Mouse (Mus musculus): ENCODE measurements around the gene Trim45. TPM values are rescaled to one million over a fixed set of nuclear protein-coding genes. Genes with fewer than 3 reads are reported as not detected.

Gene Trim45
- total RNA-seq, 2 experiments from 2014 or later: 11.3 to 11.7 TPM

GRCm38 (mm10) chr3:100925176-100925575 is 3.2 kb downstream of the Trim45 start:
- DNase-seq (ENCODE audit: low spot score in 2 of 2): no peak

GRCm38 (mm10) chr3:100931332-100932076 is 9.5 kb downstream of the Trim45 start:
- no peak for DNase-seq (ENCODE audit: low spot score in 2 of 2)

DNA sequence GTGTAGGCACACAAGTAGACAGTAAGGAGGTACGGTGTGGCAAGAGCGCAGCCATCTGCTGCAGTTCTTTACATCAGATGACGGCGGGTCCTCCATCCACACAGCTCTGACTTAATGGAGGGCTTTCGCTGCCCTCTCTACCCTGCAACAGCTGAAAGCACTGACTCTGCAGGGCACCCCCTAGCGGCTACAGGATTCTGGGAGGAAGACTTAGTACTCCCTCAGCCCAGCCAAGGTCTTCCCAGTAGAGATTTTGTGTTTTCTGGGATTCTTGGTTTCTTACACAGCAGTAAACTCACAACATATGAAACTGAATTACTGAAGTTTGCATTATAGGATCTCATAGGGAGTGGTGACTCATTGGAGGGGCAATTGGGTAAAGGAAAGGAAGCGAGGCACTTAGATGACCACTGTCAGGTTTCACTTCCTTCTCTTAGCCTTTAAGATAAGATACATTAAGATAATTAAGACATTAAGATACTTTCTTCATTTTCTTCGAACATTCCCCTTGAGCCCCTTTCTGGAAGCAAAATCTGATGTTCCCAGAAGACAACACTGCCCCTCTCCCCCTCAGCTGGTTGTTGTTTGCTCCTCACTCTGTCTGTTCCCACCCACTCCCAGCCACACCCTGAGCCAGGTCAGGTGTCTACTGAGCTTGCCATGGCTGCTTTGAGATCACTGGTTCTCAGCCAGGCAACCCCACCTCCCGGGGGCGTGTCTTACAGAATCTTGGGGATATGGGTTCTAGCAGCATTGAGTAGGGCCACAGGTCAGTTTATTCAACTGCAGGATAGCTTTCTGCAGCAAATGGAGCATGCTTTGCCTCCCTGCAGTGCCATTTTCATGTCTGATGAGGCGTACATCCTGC is 10.3 kb downstream of the Trim45 start:
- peak in 1 of 2 experiments; percentile 12 for DNase-seq (ENCODE audit: low spot score in 2 of 2)

DNA sequence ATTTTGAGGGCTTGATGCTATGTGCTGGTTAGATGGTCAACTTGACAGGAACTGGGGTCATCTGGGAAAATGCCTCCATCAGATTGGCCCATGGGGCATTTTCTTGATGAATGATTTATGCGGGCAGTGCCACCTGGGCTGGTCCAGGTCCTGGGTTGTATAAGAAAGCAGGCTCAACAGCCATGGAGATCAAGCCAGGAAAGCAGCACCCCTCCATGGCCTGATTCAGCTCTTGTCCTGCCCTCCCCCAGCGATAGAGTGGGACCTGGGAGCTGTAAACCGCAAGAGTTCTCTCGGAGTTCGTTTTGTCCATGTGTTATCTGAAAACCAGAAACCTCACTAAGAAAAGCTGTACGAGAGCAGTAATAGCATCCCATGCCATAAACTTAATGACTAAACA is 13.5 kb downstream of the Trim45 start:
- DNase-seq (ENCODE audit: low spot score in 2 of 2): no peak

DNA sequence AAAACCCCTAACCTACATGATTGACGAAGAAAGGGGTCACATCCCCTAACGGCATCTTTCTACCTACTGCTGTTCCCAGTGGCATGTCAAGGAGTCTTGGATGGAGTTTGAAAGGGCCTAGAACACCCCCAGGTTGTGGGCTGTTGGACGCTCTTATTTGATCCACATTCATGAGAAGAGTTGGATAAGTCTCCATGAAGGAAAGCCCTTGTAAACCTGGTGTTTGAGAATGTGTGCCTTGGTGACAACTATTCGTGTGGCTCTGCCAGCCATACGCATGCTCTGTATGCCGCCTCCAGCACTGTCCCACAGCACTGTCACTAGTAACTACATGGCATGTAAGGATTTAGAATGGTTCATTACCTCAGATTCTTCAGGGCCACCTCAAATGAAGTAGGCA is 14.2 kb downstream of the Trim45 start:
- DNase-seq (ENCODE audit: low spot score in 2 of 2): no peak

- no peak for DNase-seq (ENCODE audit: low spot score in 2 of 2)
Observed at GRCm38 (mm10) chr3:100938211-100938610, 16.2 kb downstream of the Trim45 start.

DNA sequence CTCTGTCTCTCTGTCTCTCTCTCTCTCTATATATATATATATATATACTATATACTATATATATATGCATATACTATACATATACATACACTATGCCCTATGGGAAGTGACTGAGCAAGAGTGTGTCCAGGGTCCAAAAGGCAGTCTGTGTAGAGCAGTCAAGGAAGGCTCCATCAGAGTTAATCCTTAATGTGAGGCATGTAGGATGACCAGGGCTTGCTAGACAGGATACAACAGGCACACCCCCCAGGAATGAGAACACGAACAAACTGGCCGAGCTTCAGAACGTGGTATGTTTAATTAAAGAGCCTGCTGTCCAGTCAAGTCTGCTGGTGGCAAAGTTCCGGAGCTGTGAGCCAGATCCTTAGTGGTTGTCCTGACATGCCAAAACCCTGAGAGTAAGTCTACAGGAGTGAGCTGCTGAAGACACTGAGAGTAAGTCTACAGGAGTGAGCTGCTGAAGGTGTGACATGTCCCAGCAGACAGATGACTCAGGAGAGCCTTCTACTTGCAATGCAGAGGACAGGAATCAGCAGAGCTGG is 18.6 kb downstream of the Trim45 start:
- DNase-seq (ENCODE audit: low spot score in 2 of 2): no peak

- no peak for DNase-seq (ENCODE audit: low spot score in 2 of 2)
Observed at GRCm38 (mm10) chr3:100947286-100947685, 25.3 kb downstream of the Trim45 start.

DNA sequence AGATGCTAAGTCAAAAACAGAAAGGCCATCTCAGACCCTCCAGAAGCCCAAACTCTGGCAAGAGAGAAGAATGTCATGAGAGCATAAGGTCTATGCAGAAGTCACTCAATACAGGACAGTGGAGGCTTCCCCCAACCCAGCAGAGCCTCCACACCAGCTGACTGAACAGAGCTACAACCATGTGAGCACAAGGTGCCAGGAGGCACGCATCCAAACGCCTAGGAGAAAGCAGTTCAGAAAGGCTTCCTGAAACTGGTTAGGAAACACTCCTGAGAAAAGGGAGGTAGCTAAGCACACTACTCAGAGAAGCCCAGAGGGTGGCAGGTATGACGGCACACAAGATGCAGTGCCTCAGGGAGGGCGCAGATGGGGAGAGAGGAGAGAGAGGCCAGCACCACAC is 29.5 kb downstream of the Trim45 start:
- no peak for DNase-seq (ENCODE audit: low spot score in 2 of 2)

DNA sequence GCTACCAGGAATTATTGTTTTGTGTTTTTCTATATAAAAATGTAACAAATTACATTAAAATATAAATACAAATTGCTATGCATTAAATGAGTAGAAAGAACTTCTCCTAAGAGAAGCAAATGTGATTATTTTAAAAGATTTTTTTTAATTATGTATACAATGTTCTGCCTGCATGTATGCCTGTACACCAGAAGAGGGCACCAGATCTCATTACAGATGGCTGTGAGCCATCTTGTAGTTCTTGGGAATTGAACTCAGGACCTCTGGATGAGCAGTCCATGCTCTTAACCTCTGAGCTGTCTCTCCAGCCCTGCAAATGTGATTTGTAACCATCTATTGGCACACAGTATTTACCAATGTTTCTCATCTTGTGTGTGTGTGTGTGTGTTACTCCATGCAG is 32.6 kb downstream of the Trim45 start:
- no peak for DNase-seq (ENCODE audit: low spot score in 2 of 2)

DNA sequence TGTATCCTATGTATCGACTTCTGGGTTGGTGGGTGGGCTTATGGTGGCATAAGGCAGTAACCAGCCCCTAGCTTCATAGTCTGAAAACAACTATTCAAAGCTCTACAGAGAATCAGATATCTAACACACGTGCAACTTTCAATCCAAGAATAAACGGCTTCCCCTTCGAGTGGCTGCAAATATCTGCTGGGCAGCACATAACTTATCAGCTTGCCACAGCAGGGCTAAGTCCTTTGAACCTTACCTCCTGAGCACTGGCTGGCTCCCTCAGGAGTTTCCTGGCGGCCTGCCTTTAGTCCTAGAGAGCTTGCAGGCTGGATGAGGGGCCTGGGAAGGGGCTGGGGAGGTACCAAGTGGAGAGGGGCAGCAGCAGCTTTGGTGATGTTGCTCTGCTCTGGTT is 39.0 kb downstream of the Trim45 start:
- no peak for DNase-seq (ENCODE audit: low spot score in 2 of 2)

GRCm38 (mm10) chr3:100961501-100961900 is 39.5 kb downstream of the Trim45 start:
- no peak for DNase-seq (ENCODE audit: low spot score in 2 of 2)

DNA sequence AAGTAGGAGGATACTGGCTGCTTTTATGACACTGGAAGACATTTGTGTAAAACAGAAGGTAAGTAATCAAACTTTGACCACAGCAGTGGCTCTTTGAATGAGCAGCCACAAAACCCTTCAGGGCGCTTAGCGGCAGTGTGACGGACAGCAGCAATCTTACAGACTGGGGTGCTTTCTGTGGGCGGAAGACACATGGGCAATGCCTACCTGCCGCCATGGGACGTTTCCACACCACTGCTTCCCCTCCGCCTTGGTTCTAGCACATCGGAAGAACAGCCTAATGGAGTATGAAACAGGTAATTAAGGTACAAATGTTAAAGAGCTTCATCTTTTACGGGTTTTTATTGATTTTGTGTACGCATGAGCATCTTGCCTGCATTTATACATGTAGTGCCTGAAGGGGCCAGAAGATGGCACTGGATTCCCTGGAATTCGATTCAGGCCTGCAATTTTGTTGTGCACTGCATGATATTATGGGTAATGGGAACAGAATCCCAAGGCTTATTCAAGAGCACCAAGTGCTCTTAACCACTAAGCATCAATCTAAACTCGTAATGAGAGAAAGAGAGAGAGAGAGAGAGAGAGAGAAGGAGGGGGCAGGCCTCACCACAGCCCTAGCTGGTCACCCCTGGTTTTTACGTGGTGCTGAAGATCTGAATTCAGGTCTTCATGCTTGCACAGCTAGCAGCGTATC is 42.0 kb downstream of the Trim45 start:
- peak; percentile 60 to 74 for DNase-seq (ENCODE audit: low spot score in 2 of 2)

GRCm38 (mm10) chr3:100969176-100969917 is 47.3 kb downstream of the Trim45 start, which contains the start of gene Ttf2:
Gene Ttf2 (minus strand): TSS chr3:100969663.
- peak; percentile 88 to 91 for DNase-seq (ENCODE audit: low spot score in 2 of 2)

DNA sequence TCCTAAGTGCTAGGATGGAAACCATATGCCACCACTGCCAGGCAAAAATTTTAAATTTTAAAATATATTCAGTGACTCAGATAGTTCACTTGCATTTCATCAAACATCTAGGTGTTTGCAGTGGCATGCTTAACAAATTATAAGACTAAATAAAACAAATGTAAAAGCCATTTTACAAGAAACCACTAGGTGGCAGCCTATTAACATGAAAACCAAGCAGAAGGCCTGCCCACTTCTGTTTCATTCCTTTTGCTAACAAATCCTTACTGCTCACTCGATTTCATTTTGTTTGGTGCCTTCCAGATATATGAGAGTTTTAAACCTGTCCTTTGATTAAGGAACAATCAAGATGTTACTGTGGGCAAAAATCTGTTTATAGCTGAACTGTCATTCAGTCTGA is 51.9 kb downstream of the Trim45 start:
- DNase-seq (ENCODE audit: low spot score in 2 of 2): no peak

DNA sequence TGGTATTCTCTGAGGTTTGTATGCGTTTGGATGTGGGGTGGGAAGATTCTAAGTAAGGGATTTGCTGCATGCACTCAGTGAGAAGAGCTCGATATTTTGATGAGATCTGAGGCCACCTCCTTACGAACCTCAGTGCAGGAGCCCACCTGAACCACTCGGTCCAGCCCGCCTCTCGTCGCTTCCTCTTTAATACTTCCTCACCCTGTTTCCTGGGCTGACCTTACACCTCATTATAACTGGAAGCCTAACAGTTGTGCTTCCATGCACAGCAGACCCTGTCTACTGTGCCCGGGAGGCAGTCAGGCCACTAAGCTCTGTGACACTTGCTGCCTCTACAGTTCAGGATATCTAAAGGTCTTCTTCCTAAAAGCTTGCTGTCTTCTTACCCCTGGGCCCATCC is 57.3 kb downstream of the Trim45 start:
- DNase-seq (ENCODE audit: low spot score in 2 of 2): no peak

Other genes with a start within 250 kb of the Trim45 start
- gene Man1a2, start 236.7 kb upstream of the Trim45 start, total RNA-seq (2021): 100 to 1,000 TPM; 164 to 166 TPM
- gene Vtcn1, start 96.7 kb upstream of the Trim45 start, total RNA-seq (2021): under 1 TPM; 0.28 to 0.35 TPM
- gene Ttf2, start 47.5 kb downstream of the Trim45 start, total RNA-seq (2021): 1 to 10 TPM; 1.3 to 1.5 TPM
- gene Cd101, start 107.4 kb downstream of the Trim45 start, total RNA-seq (2021): under 1 TPM; 0.23 to 0.49 TPM
- 10 to 100 TPM; 33.3 to 37.5 TPM for gene Ptgfrn, start 188.1 kb downstream of the Trim45 start, total RNA-seq (2021)